Mouse (Mus musculus) neural tube, embryonic 12.5 days (tissue): ENCODE results near the gene Gm6793. TPM values are rescaled to one million over a fixed set of nuclear protein-coding genes. Genes with fewer than 3 reads are reported as not detected.

ENCODE experiments used
- ATAC-seq: fragments of 200-750 bp; cut with Nextera tagmentation; 2 replicates; pipeline ENCODE4 v1.8.0; 2017; ENCODE audit warnings: low read depth, mild to moderate bottlenecking, moderate TSS enrichment, moderate library complexity; ENCODE audit not compliant: low FRiP score
- H3K27ac ChIP-seq: fragments of 300-500 bp; sonication (generic); 2 replicates; pipeline ENCODE4 v1.5.1; 2016
- H3K27me3 ChIP-seq: fragments of 300-500 bp; sonication (generic); replicated peaks from 2 replicates; pipeline ENCODE4 v1.6.1; 2016; ENCODE audit warnings: mild to moderate bottlenecking
- H3K36me3 ChIP-seq: fragments of 300-500 bp; sonication (generic); 2 replicates; pipeline ENCODE4 v1.6.1; 2016; ENCODE audit warnings: mild to moderate bottlenecking
- H3K4me1 ChIP-seq: fragments of 300-500 bp; sonication (generic); 2 replicates; pipeline ENCODE4 v1.6.1; 2016
- H3K4me2 ChIP-seq: fragments of 300-500 bp; sonication (generic); replicated peaks from 2 replicates; pipeline ENCODE4 v1.6.1; 2016; ENCODE audit warnings: mild to moderate bottlenecking
- H3K4me3 ChIP-seq: fragments of 300-500 bp; sonication (generic); 2 replicates; pipeline ENCODE4 v1.5.1; 2016
- H3K9ac ChIP-seq: fragments of 300-500 bp; sonication (generic); 2 replicates; pipeline ENCODE4 v1.6.1; 2016; ENCODE audit warnings: mild to moderate bottlenecking
- H3K9me3 ChIP-seq: fragments of 300-500 bp; sonication (generic); 2 replicates; pipeline ENCODE4 v1.6.1; 2016; ENCODE audit warnings: mild to moderate bottlenecking
- WGBS: fragments of 180-500 bp; shearing (Covaris S2); methylation state at CpG from one replicate; pipeline ENCODE4 v1.1.7; 2016; 5-methylcytosine and 5-hydroxymethylcytosine counted together
- polyA plus RNA-seq: library from polyadenylated mRNA; unstranded; fragments of >200 nt; fragmentation: Nextera tagmentation; extraction: Ambion mirVana; gene quantifications from 2 replicates; pipeline ENCODE4 v1.2.1, GENCODE M21; 2016

The Gm6793 gene
- 0.33 and 0.68 TPM in 2 replicates for polyA plus RNA-seq

DNA sequence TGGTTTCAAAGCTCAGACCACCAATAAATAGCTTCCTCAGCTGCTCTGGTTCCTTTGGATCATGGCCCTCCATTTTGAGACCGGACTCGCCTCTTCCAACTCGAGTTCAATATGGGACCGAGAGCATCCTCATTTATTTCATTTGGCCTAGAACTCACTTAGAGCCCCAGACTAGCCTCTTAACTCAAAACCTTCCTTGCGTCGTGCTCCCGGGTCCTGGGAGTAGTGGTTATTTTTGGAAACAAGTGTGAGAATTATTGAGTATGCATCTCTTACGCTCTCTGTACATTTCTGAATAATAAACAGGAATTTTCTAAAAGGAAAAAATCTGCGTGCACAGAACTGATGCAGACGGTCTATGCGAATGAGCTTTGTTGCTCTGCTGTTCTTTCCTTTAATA, at the start of gene Gm6793:
Gene Gm6793 (minus strand): TSS at position 101 of the 400 bp plus-strand sequence.
- Histone ChIP-seq H3K9ac (no peak within 1 kb of the TSS), H3K4me2 (no peak within 1 kb of the TSS), H3K4me3 (no peak within 1 kb of the TSS), H3K27me3 (no peaks in the 10 kb centered on the region), H3K9me3 (no peaks in the 10 kb centered on the region), H3K27ac (no peak within 1 kb of the TSS), H3K4me1 (peaks cover 18% of the 10 kb centered on the region), H3K36me3 (peaks cover 31% of the 10 kb centered on the region)
- 94% methylated on average over 11 of the region's 11 CpGs for WGBS
- no peak for ATAC-seq

DNA sequence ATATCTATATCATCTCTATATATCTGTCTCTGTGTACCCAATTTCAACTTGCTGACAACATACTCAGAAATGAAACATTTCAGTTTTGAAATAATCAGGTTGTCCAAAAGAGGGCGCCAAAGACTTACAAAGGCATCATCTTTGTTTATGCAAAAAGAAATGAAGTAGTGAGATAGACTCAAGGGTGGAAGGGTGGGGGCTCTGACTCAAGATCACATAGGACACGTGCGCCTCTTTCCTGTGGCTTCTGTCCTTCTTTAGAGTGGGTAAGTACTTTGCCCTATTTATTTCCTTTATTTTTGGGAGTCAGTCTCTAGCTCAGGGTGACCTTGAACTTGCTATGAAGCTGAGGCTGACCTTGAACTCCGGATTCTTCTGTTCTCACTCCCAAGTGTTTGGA, 46.5 kb upstream of the Gm6793 start:
- Histone ChIP-seq H3K9me3 (no peaks in the 10 kb centered on the region), H3K4me1 (no peaks in the 10 kb centered on the region), H3K36me3 (no peaks in the 10 kb centered on the region), H3K4me2 (no peak overlapping the region), H3K9ac (no peak overlapping the region), H3K27me3 (no peaks in the 10 kb centered on the region), H3K4me3 (no peak overlapping the region), H3K27ac (no peak overlapping the region)
- ATAC-seq: no peak
- WGBS: 45% methylated on average over 4 of the region's 4 CpGs

DNA sequence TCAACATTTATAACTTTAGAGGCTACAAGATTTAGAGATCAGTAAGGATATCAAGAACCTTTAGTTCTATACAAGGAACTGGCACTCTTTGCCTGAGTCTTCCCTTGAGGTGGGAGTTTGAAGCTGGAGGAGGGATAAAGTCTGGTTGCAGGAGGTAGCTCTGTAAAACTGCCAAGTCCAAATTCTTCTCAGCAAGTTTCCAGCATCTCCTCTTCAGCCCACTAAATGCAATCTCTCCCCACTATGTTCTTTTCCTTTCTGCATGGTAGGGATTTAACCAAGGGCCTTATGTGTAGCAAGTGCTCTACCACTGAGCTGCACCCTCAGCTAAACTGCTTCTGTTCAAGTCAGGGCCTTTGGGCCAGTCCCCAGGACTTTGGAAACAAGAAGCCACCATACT, 39.6 kb upstream of the Gm6793 start:
- Histone ChIP-seq H3K36me3 (no peaks in the 10 kb centered on the region), H3K4me2 (no peak overlapping the region), H3K9ac (no peak overlapping the region), H3K27ac (no peak overlapping the region), H3K4me3 (no peak overlapping the region), H3K4me1 (no peaks in the 10 kb centered on the region), H3K27me3 (no peaks in the 10 kb centered on the region), H3K9me3 (no peaks in the 10 kb centered on the region)
- no peak for ATAC-seq

DNA sequence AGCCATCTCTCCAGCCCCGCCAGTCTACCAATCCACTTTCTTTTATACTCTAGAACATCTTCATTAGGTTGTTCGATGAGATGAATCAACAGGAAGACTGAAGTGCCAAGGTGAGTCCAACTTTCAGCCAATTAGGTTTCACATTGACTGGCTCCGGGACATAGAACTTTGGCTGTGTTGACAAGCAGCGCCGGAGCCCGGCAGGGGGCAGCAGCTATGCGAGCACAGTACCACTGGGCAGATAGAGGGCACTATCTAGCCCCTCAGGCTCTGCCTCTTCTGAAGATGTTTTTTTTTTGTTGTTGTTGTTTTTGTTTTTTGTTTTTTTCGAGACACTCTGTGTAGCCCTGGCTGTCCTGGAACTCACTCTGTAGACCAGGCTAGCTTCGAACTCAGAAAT, 36.7 kb upstream of the Gm6793 start:
- 77% methylated on average over 9 of the region's 9 CpGs for WGBS
- Histone ChIP-seq H3K27me3 (no peaks in the 10 kb centered on the region), H3K9ac (no peak overlapping the region)

DNA sequence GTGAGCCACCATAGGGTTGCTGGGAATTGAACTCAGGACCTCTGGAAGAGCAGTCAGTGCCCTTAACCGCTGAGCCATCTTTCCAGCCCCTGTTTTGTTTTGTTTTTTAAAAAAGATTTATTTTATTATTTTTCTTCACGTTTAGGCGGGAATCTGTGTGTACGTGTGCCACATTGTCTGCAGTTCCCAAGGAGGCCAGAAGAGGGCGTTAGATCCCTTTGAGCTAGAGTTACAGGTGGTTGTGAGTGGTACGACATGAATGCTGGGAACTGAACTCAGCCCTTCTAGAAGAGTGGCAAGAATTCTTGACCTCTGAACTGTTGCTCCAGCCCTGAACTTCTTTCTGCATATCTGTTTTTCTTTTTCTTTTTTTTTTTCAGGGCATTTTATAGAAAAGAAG, 35.1 kb upstream of the Gm6793 start:
- WGBS: 84% methylated on average over 6 of the region's 6 CpGs
- no peak for ATAC-seq
- H3K9me3 ChIP-seq: no peaks in the 10 kb centered on the region
- H3K36me3 ChIP-seq: no peaks in the 10 kb centered on the region
- H3K27ac ChIP-seq: no peak overlapping the region
- no peak overlapping the region for H3K4me2 ChIP-seq
- H3K27me3 ChIP-seq: no peaks in the 10 kb centered on the region
- no peak overlapping the region for H3K4me3 ChIP-seq
- H3K4me1 ChIP-seq: no peaks in the 10 kb centered on the region
- H3K9ac ChIP-seq: no peak overlapping the region

More for the DNA sequence above, 36.7 kb upstream of the Gm6793 start:
- ATAC-seq: no peak
- no peak overlapping the region for H3K4me3 ChIP-seq
- no peaks in the 10 kb centered on the region for H3K36me3 ChIP-seq
- H3K9me3 ChIP-seq: no peaks in the 10 kb centered on the region
- H3K4me2 ChIP-seq: no peak overlapping the region
- no peak overlapping the region for H3K27ac ChIP-seq
- no peaks in the 10 kb centered on the region for H3K4me1 ChIP-seq

DNA sequence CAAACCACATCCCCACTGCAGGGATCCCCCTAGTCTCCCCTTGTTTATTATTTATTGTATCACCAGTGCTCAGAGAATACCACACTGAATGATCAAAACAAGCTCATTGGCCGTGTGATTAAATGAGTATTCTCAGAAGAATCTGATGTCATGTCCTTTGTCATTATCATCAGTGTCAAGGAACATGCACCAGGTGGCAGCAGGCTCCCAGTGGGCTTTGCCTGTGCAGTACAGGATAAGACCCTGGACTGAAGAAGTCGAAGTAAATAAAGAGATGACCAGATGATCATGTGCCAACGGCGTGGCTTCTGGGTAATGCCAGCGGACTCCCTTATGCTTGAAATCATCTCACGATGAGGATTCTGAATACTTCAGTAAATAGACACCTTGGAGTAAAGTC, 33.5 kb upstream of the Gm6793 start:
- ATAC-seq: no peak
- H3K4me1 ChIP-seq: no peaks in the 10 kb centered on the region

DNA sequence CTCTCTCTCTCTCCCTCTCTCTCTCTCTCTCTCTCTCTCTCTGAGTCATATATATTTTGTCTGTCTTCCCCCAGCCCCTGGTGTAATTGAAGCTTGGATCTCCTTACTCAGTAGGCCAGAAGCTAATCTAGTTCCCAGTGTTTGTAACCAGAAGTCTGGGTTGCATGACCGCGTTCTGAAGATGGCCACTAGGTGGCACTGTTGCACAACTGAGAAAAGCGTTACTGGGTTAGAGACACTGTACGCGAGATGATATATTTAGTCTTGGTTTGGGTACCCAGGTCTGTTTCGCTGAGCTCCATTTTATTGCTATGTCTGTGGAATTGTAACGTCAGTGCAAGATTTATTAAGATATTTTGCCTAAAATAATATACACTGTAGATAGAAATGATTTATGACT, 31.1 kb upstream of the Gm6793 start:
- Histone ChIP-seq H3K4me2 (no peak overlapping the region), H3K9ac (no peak overlapping the region), H3K27me3 (no peaks in the 10 kb centered on the region), H3K27ac (no peak overlapping the region), H3K36me3 (no peaks in the 10 kb centered on the region), H3K4me3 (no peak overlapping the region), H3K9me3 (no peaks in the 10 kb centered on the region), H3K4me1 (no peaks in the 10 kb centered on the region)
- WGBS: 4% methylated on average over 7 of the region's 7 CpGs
- ATAC-seq: peak; percentile 68

More for the DNA sequence above, 33.5 kb upstream of the Gm6793 start:
- WGBS: 87% methylated on average over 6 of the region's 6 CpGs
- H3K9me3 ChIP-seq: no peaks in the 10 kb centered on the region
- no peak overlapping the region for H3K4me3 ChIP-seq
- H3K27ac ChIP-seq: no peak overlapping the region
- no peak overlapping the region for H3K9ac ChIP-seq
- H3K27me3 ChIP-seq: no peaks in the 10 kb centered on the region
- H3K4me2 ChIP-seq: no peak overlapping the region
- no peaks in the 10 kb centered on the region for H3K36me3 ChIP-seq

DNA sequence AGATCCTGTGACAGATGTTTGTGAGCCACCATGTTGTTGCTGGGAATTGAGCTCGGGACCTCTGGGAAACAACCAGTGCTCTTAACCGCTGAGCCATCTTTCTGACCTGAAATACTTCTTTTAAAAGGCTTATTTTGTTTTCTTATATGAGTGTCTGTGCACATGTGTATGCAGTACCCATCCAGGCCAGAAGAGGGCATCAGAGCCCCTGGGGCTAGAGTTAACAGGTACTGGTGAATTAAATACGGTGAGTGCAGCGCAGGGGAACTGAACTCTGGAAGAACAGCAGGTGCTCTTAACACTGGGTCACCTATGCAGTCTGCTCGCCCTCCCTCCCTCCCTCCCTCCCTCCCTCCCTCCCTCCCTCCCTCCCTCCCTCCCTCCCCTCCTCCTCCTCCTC, 30.3 kb upstream of the Gm6793 start:
- H3K27me3 ChIP-seq: no peaks in the 10 kb centered on the region
- ATAC-seq: no peak
- H3K4me3 ChIP-seq: no peak overlapping the region
- 79% methylated on average over 4 of the region's 5 CpGs for WGBS
- H3K4me1 ChIP-seq: no peaks in the 10 kb centered on the region
- no peaks in the 10 kb centered on the region for H3K9me3 ChIP-seq
- H3K4me2 ChIP-seq: no peak overlapping the region
- H3K27ac ChIP-seq: no peak overlapping the region
- no peak overlapping the region for H3K9ac ChIP-seq
- H3K36me3 ChIP-seq: no peaks in the 10 kb centered on the region

DNA sequence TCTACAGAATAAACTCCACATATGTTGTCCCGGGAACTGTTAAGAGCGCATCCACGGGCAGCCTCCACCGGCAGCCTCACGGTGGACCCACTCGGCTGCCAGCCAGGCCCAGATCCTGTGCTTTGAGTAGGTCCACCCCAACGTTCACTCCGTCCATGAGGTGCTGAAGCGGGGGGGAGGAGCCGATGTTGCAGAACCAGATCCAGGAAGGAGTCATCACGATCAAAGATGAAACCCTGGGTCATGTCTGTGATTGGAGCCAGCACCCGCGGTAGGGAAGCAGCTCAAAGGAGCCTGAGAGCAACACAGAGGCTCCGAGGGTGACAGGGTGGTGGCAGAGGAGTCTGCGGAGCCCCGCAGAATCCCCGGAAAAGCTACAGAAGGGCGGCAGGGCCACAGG, 22.7 kb upstream of the Gm6793 start:
- H3K27ac ChIP-seq: no peak overlapping the region
- 84% methylated on average over 18 of the region's 18 CpGs for WGBS
- no peaks in the 10 kb centered on the region for H3K36me3 ChIP-seq
- no peaks in the 10 kb centered on the region for H3K9me3 ChIP-seq
- H3K4me1 ChIP-seq: no peaks in the 10 kb centered on the region
- no peak overlapping the region for H3K4me3 ChIP-seq
- no peak for ATAC-seq
- no peak overlapping the region for H3K4me2 ChIP-seq
- H3K27me3 ChIP-seq: no peaks in the 10 kb centered on the region
- H3K9ac ChIP-seq: no peak overlapping the region

DNA sequence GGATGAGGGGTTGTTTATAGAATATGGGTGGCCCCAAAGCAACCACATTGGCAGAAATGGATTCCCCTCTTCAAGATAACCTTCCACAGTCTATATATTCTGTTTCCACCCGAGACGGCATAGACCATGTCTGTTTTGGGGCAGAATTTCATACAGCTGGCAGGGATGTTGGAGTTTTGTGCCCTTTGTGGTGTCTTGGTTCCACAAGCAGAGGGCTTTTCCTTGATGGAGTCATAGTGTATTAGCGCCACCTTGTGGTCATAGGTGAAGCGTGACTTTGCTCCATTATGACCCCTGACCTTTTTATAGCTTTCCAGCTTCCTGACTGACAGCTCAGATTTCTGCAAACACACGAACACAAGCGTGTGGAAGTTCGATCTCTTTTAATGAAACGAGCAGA, 19.8 kb upstream of the Gm6793 start:
- Histone ChIP-seq H3K36me3 (no peaks in the 10 kb centered on the region), H3K4me2 (no peak overlapping the region), H3K9ac (no peak overlapping the region), H3K9me3 (no peaks in the 10 kb centered on the region), H3K4me1 (no peaks in the 10 kb centered on the region), H3K4me3 (no peak overlapping the region), H3K27me3 (no peaks in the 10 kb centered on the region), H3K27ac (no peak overlapping the region)
- WGBS: 18% methylated on average over 8 of the region's 8 CpGs
- ATAC-seq: 0 out of 2 replicates have a peak, but pooled peaks have one; percentile 21

DNA sequence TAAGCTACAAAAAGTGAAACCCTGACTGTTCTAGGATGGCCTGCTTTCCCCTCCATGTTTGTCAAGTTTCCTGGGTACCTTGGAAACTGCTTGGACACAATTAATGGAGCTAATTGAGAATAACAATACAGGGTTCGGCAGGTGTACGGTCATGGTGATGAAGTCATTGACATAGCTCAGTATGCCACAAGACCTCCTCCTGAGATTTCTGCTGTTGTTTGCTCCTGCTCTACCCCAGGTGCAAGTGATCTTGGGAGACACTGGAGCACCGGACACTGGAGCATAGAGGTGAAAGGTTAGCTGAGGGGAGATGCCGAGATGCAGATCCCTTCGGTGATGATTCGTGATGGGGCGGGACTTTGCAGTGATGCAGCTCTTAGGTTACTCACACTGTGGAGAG, 18.2 kb upstream of the Gm6793 start:
- no peak overlapping the region for H3K9ac ChIP-seq
- 53% methylated on average over 7 of the region's 7 CpGs for WGBS
- ATAC-seq: no peak
- H3K9me3 ChIP-seq: no peaks in the 10 kb centered on the region
- no peaks in the 10 kb centered on the region for H3K36me3 ChIP-seq
- no peak overlapping the region for H3K27ac ChIP-seq
- H3K4me3 ChIP-seq: no peak overlapping the region
- no peaks in the 10 kb centered on the region for H3K4me1 ChIP-seq
- no peaks in the 10 kb centered on the region for H3K27me3 ChIP-seq
- H3K4me2 ChIP-seq: no peak overlapping the region

DNA sequence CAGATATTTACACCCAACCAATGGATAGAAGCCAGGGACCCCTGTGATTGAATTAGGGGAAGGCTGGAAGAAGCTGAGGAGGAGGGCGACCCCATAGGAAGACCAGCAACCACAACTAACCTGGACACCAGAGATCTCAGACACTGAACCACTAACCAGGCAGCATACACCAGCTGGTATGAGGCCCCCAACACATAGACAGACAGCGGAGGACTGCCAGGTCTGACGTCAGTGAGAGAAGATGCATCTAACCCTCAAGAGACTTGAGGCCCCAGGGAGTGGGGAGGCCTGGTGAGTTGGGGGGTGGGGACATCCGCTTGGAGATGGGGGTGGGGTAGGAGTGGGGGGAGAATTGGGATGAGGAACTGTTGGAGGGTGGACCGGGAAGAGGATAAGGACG, 15.8 kb upstream of the Gm6793 start:
- Histone ChIP-seq H3K4me3 (no peak overlapping the region), H3K4me2 (no peak overlapping the region), H3K9me3 (no peaks in the 10 kb centered on the region), H3K27me3 (no peaks in the 10 kb centered on the region), H3K9ac (no peak overlapping the region), H3K4me1 (no peaks in the 10 kb centered on the region), H3K36me3 (no peaks in the 10 kb centered on the region), H3K27ac (no peak overlapping the region)
- ATAC-seq: no peak
- WGBS: 70% methylated on average over 6 of the region's 6 CpGs

DNA sequence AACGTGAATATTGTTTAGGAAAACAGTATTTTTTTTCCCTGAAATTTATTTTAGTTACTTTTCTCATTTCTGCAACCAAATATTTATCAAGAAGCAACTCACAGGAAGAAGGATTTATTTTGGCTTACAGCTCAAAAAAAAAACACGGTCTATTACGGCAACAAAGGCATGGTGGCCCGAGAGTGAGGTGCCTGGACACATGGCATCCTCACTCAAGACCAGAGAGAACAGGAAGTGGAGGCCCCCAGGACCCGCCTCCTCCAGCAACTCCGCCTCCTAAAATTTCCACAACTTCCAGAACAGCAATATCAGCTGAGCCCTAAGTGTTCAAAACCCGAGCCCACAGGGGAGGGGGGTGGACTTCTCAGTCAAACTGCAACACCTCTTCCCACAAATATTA, 14.6 kb upstream of the Gm6793 start:
- Histone ChIP-seq H3K27me3 (no peaks in the 10 kb centered on the region), H3K4me3 (no peak overlapping the region), H3K27ac (no peak overlapping the region), H3K9me3 (no peaks in the 10 kb centered on the region), H3K36me3 (no peaks in the 10 kb centered on the region), H3K4me2 (no peak overlapping the region), H3K9ac (no peak overlapping the region), H3K4me1 (no peaks in the 10 kb centered on the region)
- no peak for ATAC-seq
- 84% methylated on average over 7 of the region's 7 CpGs for WGBS
